Mouse (Mus musculus): ENCODE data around the gene Mycl. TPM values are rescaled to one million over a fixed set of nuclear protein-coding genes. Genes with fewer than 3 reads are reported as not detected.

The Mycl gene
- total and polyA plus RNA-seq, 3 experiments: 0.38 to 0.51 (median 0.44) TPM

- dilution Hi-C loops (cut with MboI; ENCODE audit: extremely low pct_ligation_motif_present, extremely low pct_unique_long_range_greater_than_20kb, low sequenced_read_pairs): no loop called here
- no peak overlapping the region for H3K4me3 ChIP-seq (replicated peaks in 1 of 3; ENCODE audit: low read depth in 2 of 3, low read length in 2 of 3, poor library complexity in 1 of 3)
- no peak overlapping the region for H3K9ac ChIP-seq (ENCODE audit: insufficient read depth, low read depth)
- no peaks in the 10 kb centered on the region for H3K36me3 ChIP-seq (replicated peaks in 1 of 2; ENCODE audit: control insufficient read depth in 1 of 2, insufficient read depth in 1 of 2, low read length in 1 of 2)
- TF ChIP-seq USF1 (IDR thresholded peaks at IDR 0.05; ENCODE audit: low read depth, low read length) (no peak; the same call in 1 of the 2 replicates), ZNF384 (IDR thresholded peaks at IDR 0.05; ENCODE audit: low read depth, low read length) (no peak), CHD2 (IDR thresholded peaks at IDR 0.05; ENCODE audit: low read length) (no peak), MAX (IDR thresholded peaks at IDR 0.05; ENCODE audit: low read length) (peak; percentile 97), JUND (conservative IDR thresholded peaks at IDR 0.05; ENCODE audit: low read depth, low read length) (no peak), POLR2A (IDR thresholded peaks at IDR 0.05; ENCODE audit: low read depth, low read length) (no peak), KAT2A (IDR thresholded peaks at IDR 0.05; ENCODE audit: insufficient replicate concordance, low read length) (no peak), MAZ (IDR thresholded peaks at IDR 0.05; ENCODE audit: low read depth, low read length) (0 out of 2 replicates have a peak, but pooled peaks have one; percentile 10), NELFE (IDR thresholded peaks at IDR 0.05; ENCODE audit: low read depth, low read length) (peak; percentile 31; the same call in 1 of the 2 replicates), MAFK (IDR thresholded peaks at IDR 0.05; ENCODE audit: insufficient replicate concordance, low read length) (no peak), NRF1 (IDR thresholded peaks at IDR 0.05; ENCODE audit: low read depth, low read length) (no peak), SMC3 (IDR thresholded peaks at IDR 0.05; ENCODE audit: low read depth, low read length) (peak; percentile 97), IRF4 (IDR thresholded peaks at IDR 0.05; ENCODE audit: low read depth, low read length) (peak; percentile 61; the same call in 1 of the 2 replicates), GABPA (IDR thresholded peaks at IDR 0.05; ENCODE audit: insufficient replicate concordance, low read depth, low read length) (no peak), EP300 (IDR thresholded peaks at IDR 0.05; ENCODE audit: low read length) (no peak), POLR2AphosphoS2 (IDR thresholded peaks at IDR 0.05; ENCODE audit: low read depth, low read length) (no peak), CHD1 (IDR thresholded peaks at IDR 0.05; ENCODE audit: low read depth, low read length) (no peak), MYC (IDR thresholded peaks at IDR 0.05; ENCODE audit: low read depth, low read length) (peak; percentile 94; the same call in 1 of the 2 replicates), ZKSCAN1 (IDR thresholded peaks at IDR 0.05; ENCODE audit: borderline replicate concordance, low read depth, low read length) (no peak), RCOR1 (conservative IDR thresholded peaks at IDR 0.05; ENCODE audit: low read depth, low read length) (no peak), E2F4 (IDR thresholded peaks at IDR 0.05; ENCODE audit: insufficient replicate concordance, low read depth, low read length) (no peak), JUN (IDR thresholded peaks at IDR 0.05; ENCODE audit: insufficient read depth, low read depth, low read length) (no peak), ETS1 (conservative IDR thresholded peaks at IDR 0.05; ENCODE audit: low read depth, low read length) (no peak), ZMIZ1 (IDR thresholded peaks at IDR 0.05; ENCODE audit: low read depth, low read length) (no peak), MXI1 (IDR thresholded peaks at IDR 0.05; ENCODE audit: low read depth, low read length) (peak; percentile 33; the same call in 1 of the 2 replicates), ZC3H11A (IDR thresholded peaks at IDR 0.05; ENCODE audit: low read depth, low read length) (peak; percentile 88), RAD21 (IDR thresholded peaks at IDR 0.05; ENCODE audit: low read depth, low read length) (peak; percentile 100), CTCF (conservative IDR thresholded peaks at IDR 0.05 in 1 of 2, IDR thresholded peaks at IDR 0.05 in 1 of 2; ENCODE audit: low read depth in 2 of 2, low read length in 2 of 2) (peak; percentile 56 to 98), UBTF (IDR thresholded peaks at IDR 0.05; ENCODE audit: low read depth, low read length) (no peak), USF2 (conservative IDR thresholded peaks at IDR 0.05; ENCODE audit: low read depth, low read length) (peak; percentile 52; the same call in 1 of the 2 replicates), HCFC1 (IDR thresholded peaks at IDR 0.05; ENCODE audit: low read depth, low read length) (no peak), MEF2A (IDR thresholded peaks at IDR 0.05; ENCODE audit: borderline replicate concordance, low read depth, low read length) (no peak; the same call in 1 of the 2 replicates), BHLHE40 (IDR thresholded peaks at IDR 0.05; ENCODE audit: low read depth, low read length) (no peak), ELF1 (IDR thresholded peaks at IDR 0.05; ENCODE audit: low read depth, low read length) (no peak), TBP (conservative IDR thresholded peaks at IDR 0.05; ENCODE audit: low read depth, low read length) (no peak), SIN3A (IDR thresholded peaks at IDR 0.05; ENCODE audit: low read length) (peak; percentile 51; the same call in 1 of the 2 replicates), TCF12 (IDR thresholded peaks at IDR 0.05; ENCODE audit: low read depth, low read length) (peak; percentile 55; the same call in 1 of the 2 replicates), PAX5 (IDR thresholded peaks at IDR 0.05; ENCODE audit: low read length) (no peak)
- DNase-seq (ENCODE audit: extremely low read depth): peak; percentile 87
- in situ Hi-C loops (cut with MboI; ENCODE audit: low pct_ligation_motif_present, low pct_unique_long_range_greater_than_20kb, low sequenced_read_pairs): loop anchor here (10.0 kb wide), 1 partner anchor 70 kb away; no protein-coding TSS in a partner anchor
- no peak overlapping the region for H3K27ac ChIP-seq (ENCODE audit: insufficient read depth, low read depth)
- H3K4me2 ChIP-seq (ENCODE audit: insufficient read depth, low read depth, poor library complexity, severe bottlenecking): no peak overlapping the region
- peaks cover 0 to 4% of the 10 kb centered on the region in 2 experiments; a peak in 1 of 4 replicates for H3K4me1 ChIP-seq (ENCODE audit: control insufficient read depth in 1 of 2, insufficient read depth in 2 of 2)
- no peaks in the 10 kb centered on the region for H3K9me3 ChIP-seq (replicated peaks; ENCODE audit: low read length)
- H3K79me2 ChIP-seq (replicated peaks; ENCODE audit: control insufficient read depth, extremely low read depth, insufficient read depth, poor library complexity, severe bottlenecking): no peaks in the 10 kb centered on the region
- H3K27me3 ChIP-seq (replicated peaks): no peaks in the 10 kb centered on the region
Observed at GRCm38 (mm10) chr4:122985110-122985509, 10.3 kb upstream of the Mycl start.
